Mouse (Mus musculus) kidney, embryonic 14.5 days (tissue): ENCODE measurements around the gene Wfdc15b. TPM values are rescaled to one million over a fixed set of nuclear protein-coding genes. Genes with fewer than 3 reads are reported as not detected.
A peak's percentile ranks its signal among the peaks of the same experiment; 100 is the strongest.
"Not testable (repeated sequence)": the region's sequence is repeated elsewhere in the genome, so short reads cannot be mapped to it uniquely, and the experiment has no call there.

ENCODE experiments used
- ATAC-seq: fragments of 200-750 bp; cut with Nextera tagmentation; 2 replicates; pipeline ENCODE4 v1.8.0; 2017; ENCODE audit warnings: moderate number of reproducible peaks, mild to moderate bottlenecking, moderate TSS enrichment, moderate library complexity; ENCODE audit not compliant: low FRiP score, low TSS enrichment
- H3K27ac ChIP-seq: fragments of 300-500 bp; sonication (generic); 2 replicates; pipeline ENCODE4 v1.5.1; 2014; ENCODE audit warnings: low read depth, mild to moderate bottlenecking, low read length, moderate library complexity, mixed read lengths
- H3K27me3 ChIP-seq: fragments of 300-500 bp; sonication (generic); 2 replicates; pipeline ENCODE4 v1.6.1; 2014; ENCODE audit warnings: mild to moderate bottlenecking, low read length; ENCODE audit not compliant: control insufficient read depth, insufficient read depth
- H3K36me3 ChIP-seq: fragments of 300-500 bp; sonication (generic); 2 replicates; pipeline ENCODE4 v1.6.1; 2014; ENCODE audit warnings: low read length, mixed read lengths; ENCODE audit not compliant: control insufficient read depth, insufficient read depth
- H3K4me1 ChIP-seq: fragments of 300-500 bp; sonication (generic); 2 replicates; pipeline ENCODE4 v1.6.1; 2014; ENCODE audit warnings: low read length, mixed read lengths; ENCODE audit not compliant: control insufficient read depth, insufficient read depth
- H3K4me2 ChIP-seq: fragments of 300-500 bp; sonication (generic); replicated peaks from 2 replicates; pipeline ENCODE4 v1.6.1; 2014; ENCODE audit warnings: low read depth, mild to moderate bottlenecking, low read length
- H3K4me3 ChIP-seq: fragments of 300-500 bp; sonication (generic); 2 replicates; pipeline ENCODE4 v1.5.1; 2014; ENCODE audit warnings: mild to moderate bottlenecking, low read length
- H3K9ac ChIP-seq: fragments of 300-500 bp; sonication (generic); 2 replicates; pipeline ENCODE4 v1.6.1; 2014; ENCODE audit warnings: low read depth, mild to moderate bottlenecking, low read length, moderate library complexity
- H3K9me3 ChIP-seq: fragments of 300-500 bp; sonication (generic); 2 replicates; pipeline ENCODE4 v1.6.1; 2016; ENCODE audit warnings: low read length; ENCODE audit not compliant: control insufficient read depth
- WGBS: fragments of 180-500 bp; shearing (Covaris S2); extraction: QIAGEN DNeasy Blood & Tissue Kit; methylation state at CpG from one replicate; pipeline ENCODE4 v1.1.7; 2014; 5-methylcytosine and 5-hydroxymethylcytosine counted together
- polyA plus RNA-seq: library from polyadenylated mRNA; unstranded; fragments of >200 nt; fragmentation: Nextera tagmentation; extraction: Ambion mirVana; gene quantifications from 2 replicates; pipeline ENCODE4 v1.2.1, GENCODE M21; 2014

Wfdc15b gene
- polyA plus RNA-seq, result 76.1 and 106 TPM in 2 replicates

DNA sequence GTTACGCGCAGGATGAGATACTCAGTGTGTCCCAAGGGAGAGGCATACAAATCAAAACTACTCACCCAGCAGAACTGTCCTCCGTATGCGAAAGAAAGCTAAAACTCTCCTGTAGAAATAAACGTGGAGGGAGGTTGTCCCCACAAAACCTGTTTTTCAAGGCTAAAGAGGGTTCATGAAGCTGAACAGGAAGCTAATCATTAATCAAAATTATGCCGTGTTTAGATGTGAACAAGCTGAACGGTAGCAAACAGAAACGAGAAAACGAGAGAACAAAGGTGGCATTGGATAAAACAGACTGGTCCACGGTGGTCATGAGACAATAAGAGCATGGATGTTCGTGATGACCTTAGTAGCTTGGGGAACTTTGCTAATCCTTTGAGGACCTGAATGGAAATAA is at the start of gene Wfdc15b:
Gene Wfdc15b, minus strand, starts transcription at position 139 of the 400 bp plus-strand sequence.
- H3K4me3 ChIP-seq, result 0 out of 2 replicates have a peak within 1 kb of the TSS, but pooled peaks have one; percentile 7
- 44% methylated on average over 11 of the region's 11 CpGs for WGBS
- H3K4me2 ChIP-seq, result peak within 1 kb of the TSS; percentile 17; the same call in 1 of the 2 replicates
- ATAC-seq, result peak; percentile 35; the same call in 1 of the 2 replicates
- H3K27ac ChIP-seq, result peak within 1 kb of the TSS; percentile 32; the same call in 1 of the 2 replicates
- 0 out of 2 replicates have a peak, but pooled peaks cover 2% of the 10 kb centered on the region for H3K4me1 ChIP-seq
- no peaks in the 10 kb centered on the region for H3K36me3 ChIP-seq
- H3K27me3 ChIP-seq, result no peaks in the 10 kb centered on the region
- H3K9ac ChIP-seq, result no peak within 1 kb of the TSS
- no peaks in the 10 kb centered on the region for H3K9me3 ChIP-seq

DNA sequence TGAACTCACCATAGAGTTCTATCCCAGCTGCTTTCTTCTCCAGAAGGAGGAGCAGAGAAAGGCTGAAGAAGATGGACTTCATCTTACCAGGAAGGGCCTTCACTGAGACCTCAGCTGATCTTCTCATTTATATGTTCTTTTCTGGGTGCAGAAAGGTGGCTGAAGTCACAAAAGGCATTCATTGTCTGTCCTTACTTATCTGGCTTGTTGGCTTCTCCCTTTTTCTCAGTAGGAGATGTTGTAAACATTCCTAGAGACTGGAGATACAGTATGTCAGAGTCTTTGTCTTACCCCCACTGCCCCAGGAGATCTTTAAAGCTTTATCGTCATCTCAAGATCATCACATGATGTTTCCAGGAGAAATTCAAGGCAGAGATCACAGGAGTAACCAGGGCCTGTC is 35.1 kb upstream of the Wfdc15b start, which contains the start of gene Svs3b:
Gene Svs3b, minus strand, starts transcription at position 101 of the 400 bp plus-strand sequence.
- 70% methylated on average over 1 of the region's 1 CpGs for WGBS
- not testable (repeated sequence) for ATAC-seq, H3K9me3 ChIP-seq

DNA sequence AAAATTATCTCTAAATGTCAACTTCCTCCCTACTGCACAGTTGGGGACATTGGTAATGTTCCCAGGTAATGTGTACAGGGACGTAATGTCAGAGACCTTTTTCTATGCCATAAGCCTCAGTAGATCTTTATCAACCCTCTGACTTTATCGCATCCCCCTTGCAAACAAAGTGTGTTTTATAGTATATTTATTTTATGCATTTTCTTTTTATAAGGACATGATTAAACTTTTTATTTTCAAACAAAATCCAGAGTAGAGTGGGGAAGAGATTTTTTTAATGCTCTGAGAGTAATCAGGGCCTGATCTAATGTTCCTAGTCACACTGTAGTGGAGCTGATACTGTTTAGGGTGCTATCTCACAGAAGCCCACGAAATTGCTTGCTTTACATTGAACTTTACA is 16.9 kb upstream of the Wfdc15b start, which contains the start of gene Svs2:
Gene Svs2, minus strand, starts transcription at position 101 of the 400 bp plus-strand sequence.
- Histone ChIP-seq H3K9me3 (no peaks in the 10 kb centered on the region), H3K9ac (no peak within 1 kb of the TSS), H3K27ac (no peak within 1 kb of the TSS), H3K4me3 (no peak within 1 kb of the TSS), H3K36me3 (no peaks in the 10 kb centered on the region), H3K4me1 (no peaks in the 10 kb centered on the region), H3K27me3 (no peaks in the 10 kb centered on the region), H3K4me2 (no peak within 1 kb of the TSS)
- ATAC-seq, result no peak
- 81% methylated on average over 3 of the region's 3 CpGs for WGBS

More for the DNA sequence above, 35.1 kb upstream of the Wfdc15b start, which contains the start of gene Svs3b:
- not testable (repeated sequence) for H3K4me3 ChIP-seq, H3K4me1 ChIP-seq, H3K36me3 ChIP-seq, H3K4me2 ChIP-seq, H3K9ac ChIP-seq, H3K27ac ChIP-seq, H3K27me3 ChIP-seq

DNA sequence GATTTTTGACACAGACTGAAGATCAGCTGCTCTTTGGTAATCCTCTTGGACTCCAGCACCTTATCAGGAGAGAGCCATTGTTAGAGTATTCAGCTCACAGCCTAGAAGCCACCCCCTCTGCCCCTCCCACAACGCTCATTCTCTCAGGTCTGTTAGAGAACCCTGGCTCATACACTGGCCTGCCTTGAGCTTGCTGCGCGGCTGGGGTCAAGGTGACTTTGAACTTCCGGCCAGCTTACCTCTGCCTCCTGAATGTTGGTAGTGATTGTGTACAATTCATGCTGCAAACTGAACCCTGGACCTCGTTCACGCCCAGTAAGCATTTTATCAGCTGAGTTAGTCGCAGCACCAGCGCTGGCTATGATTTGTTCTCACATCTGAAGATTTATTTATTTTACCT is 11.2 kb upstream of the Wfdc15b start:
- H3K9ac ChIP-seq, result no peak overlapping the region
- H3K27ac ChIP-seq, result no peak overlapping the region
- no peak overlapping the region for H3K4me2 ChIP-seq
- no peaks in the 10 kb centered on the region for H3K9me3 ChIP-seq
- no peak for ATAC-seq
- WGBS, result 89% methylated on average over 8 of the region's 8 CpGs
- no peaks in the 10 kb centered on the region for H3K27me3 ChIP-seq
- H3K36me3 ChIP-seq, result no peaks in the 10 kb centered on the region
- H3K4me1 ChIP-seq, result no peaks in the 10 kb centered on the region
- no peak overlapping the region for H3K4me3 ChIP-seq

DNA sequence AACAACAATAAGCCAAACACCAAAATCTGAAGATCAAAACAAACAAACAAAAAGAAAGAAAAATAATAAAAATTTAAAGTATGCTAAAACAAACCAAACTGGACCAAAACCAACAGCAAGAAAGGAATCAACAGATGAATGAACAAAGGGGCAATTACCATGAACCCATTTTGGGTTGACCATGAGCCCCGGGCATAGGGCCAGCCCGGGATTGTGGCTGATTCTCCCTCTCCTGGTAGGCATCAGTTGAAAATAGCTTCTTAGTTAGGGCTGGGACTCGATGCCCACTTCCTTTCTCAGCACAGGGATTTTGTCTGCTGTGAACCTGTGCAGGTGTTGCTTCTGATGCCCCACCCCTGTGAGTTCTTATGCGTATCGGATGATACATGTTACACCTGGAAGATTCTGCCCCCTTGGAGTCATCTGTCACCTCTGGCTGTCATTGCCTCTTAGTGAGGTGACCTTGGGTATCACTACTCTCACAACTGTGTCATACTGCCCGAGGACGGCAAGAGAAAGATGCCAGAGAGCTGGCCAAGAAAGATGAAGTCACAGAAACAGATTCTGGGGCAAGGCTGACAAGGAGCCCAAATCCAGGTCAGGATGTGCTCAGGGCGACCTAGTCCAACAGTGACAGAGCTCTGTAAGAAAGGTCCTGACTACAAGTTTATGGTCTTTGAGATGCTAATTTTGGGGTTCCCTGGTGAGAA is 7.1 kb upstream of the Wfdc15b start:
- Histone ChIP-seq H3K4me2 (no peak overlapping the region), H3K4me3 (no peak overlapping the region), H3K9ac (no peak overlapping the region), H3K4me1 (no peaks in the 10 kb centered on the region), H3K9me3 (no peaks in the 10 kb centered on the region), H3K36me3 (no peaks in the 10 kb centered on the region), H3K27me3 (no peaks in the 10 kb centered on the region), H3K27ac (no peak overlapping the region)
- ATAC-seq, result no peak
- 87% methylated on average over 8 of the region's 8 CpGs for WGBS

DNA sequence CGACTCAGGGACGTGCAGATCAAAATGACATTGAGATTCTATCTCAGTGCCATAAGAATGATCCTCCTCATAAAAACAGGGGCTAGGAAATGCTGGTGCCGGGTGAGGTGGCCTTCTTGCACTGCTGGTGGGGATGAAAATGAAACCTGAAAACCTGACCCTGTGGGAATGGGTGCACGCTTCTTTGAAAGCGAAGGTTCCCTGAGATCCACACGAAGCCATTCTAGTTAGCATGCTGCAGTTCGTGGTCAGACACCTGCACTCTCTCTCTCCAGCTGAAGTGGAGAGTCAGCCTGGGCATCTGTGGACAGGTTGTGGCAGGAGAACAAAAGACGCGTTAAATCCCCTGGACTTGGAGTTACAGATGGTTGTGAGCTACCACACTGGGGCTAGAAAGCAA is 2.2 kb downstream of the Wfdc15b start:
- Histone ChIP-seq H3K27ac (no peak overlapping the region), H3K4me3 (no peak overlapping the region), H3K4me2 (no peak overlapping the region), H3K9me3 (no peaks in the 10 kb centered on the region), H3K4me1 (0 out of 2 replicates have a peak, but pooled peaks cover 2% of the 10 kb centered on the region), H3K9ac (no peak overlapping the region), H3K36me3 (no peaks in the 10 kb centered on the region), H3K27me3 (no peaks in the 10 kb centered on the region)
- 79% methylated on average over 9 of the region's 9 CpGs for WGBS
- ATAC-seq, result no peak

DNA sequence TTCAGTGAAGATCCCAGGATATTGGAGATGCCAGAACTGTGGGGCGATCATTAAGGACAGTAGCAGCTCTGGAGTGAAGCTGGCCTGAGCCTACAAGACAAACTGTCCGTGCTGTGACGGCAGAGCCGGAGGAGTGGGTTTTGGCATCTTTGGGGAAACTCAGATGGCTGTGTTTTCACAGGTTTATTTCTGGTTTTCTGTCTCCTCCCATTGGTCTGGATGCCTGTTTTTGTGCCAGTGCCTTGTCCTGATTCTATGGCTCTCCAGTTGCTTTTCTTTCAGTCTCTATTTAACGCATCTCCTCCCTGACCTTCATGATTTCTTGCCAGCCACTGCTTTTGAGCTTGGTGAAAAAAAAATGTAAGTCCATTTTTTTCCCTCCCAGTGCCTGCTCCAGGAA is 8.7 kb downstream of the Wfdc15b start:
- Histone ChIP-seq H3K27ac (no peak overlapping the region), H3K4me1 (no peaks in the 10 kb centered on the region), H3K9ac (no peak overlapping the region), H3K4me3 (no peak overlapping the region), H3K4me2 (no peak overlapping the region), H3K9me3 (no peaks in the 10 kb centered on the region), H3K36me3 (no peaks in the 10 kb centered on the region), H3K27me3 (no peaks in the 10 kb centered on the region)
- 79% methylated on average over 5 of the region's 5 CpGs for WGBS
- no peak for ATAC-seq

DNA sequence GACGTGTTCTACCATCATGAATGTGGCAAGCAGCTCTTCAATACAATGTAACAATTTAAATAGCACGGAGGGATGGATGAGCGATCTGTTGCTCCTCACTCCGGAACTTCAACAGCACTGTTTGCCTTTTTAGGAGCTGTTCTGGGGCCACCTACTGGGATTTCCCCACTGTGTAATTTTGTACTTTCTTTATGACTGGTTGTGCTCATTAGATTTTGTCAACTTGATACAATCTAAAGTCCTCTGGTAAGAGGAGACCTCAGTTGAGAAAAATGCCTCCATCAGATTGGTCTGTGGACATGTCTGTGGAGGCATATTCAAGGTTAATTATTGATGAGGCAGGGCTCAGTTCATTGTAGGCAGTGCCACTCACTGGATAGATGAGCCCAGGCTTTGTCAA is 10.6 kb downstream of the Wfdc15b start:
- Histone ChIP-seq H3K36me3 (no peaks in the 10 kb centered on the region), H3K4me2 (no peak overlapping the region), H3K4me3 (no peak overlapping the region), H3K4me1 (no peaks in the 10 kb centered on the region), H3K9me3 (no peaks in the 10 kb centered on the region), H3K27ac (no peak overlapping the region), H3K27me3 (no peaks in the 10 kb centered on the region), H3K9ac (no peak overlapping the region)
- no peak for ATAC-seq
- 93% methylated on average over 4 of the region's 4 CpGs for WGBS

DNA sequence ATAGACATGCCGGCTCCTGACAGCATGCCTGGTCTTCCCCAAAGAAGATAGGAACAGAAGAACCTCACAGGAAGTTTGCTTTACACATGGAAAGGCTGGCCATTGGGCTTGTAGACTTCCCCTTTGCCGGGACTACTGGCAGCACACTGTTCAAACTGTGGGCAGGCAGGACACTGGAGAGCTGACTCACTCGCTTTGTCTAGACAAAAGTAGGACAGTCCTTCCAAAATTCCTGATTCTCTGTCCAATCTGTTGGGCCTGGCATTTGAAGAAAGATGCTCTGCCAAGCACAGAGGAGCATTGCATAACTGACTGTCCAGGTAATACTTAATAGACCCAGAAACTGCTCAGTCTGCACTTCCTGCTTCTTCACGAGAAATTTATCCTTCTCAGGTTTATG is 14.8 kb downstream of the Wfdc15b start:
- no peaks in the 10 kb centered on the region for H3K36me3 ChIP-seq
- no peak overlapping the region for H3K4me3 ChIP-seq
- no peaks in the 10 kb centered on the region for H3K9me3 ChIP-seq
- no peaks in the 10 kb centered on the region for H3K4me1 ChIP-seq
- H3K27me3 ChIP-seq, result no peaks in the 10 kb centered on the region
- ATAC-seq, result no peak
- H3K4me2 ChIP-seq, result no peak overlapping the region
- 80% methylated on average over 4 of the region's 4 CpGs for WGBS
- no peak overlapping the region for H3K9ac ChIP-seq
- H3K27ac ChIP-seq, result no peak overlapping the region
